Mouse (Mus musculus) regulatory T cell (primary cell): Measurements from ENCODE around the gene Ltbp2.

Experiments
- in situ Hi-C: fragments of 300-600 bp; cut with MboI, MseI; formaldehyde crosslinking; loops from one replicate; pipeline ENCODE4 v1.15.1; 2025; ENCODE audit warnings: high pct_unique_total_duplicates

The Ltbp2 gene

DNA sequence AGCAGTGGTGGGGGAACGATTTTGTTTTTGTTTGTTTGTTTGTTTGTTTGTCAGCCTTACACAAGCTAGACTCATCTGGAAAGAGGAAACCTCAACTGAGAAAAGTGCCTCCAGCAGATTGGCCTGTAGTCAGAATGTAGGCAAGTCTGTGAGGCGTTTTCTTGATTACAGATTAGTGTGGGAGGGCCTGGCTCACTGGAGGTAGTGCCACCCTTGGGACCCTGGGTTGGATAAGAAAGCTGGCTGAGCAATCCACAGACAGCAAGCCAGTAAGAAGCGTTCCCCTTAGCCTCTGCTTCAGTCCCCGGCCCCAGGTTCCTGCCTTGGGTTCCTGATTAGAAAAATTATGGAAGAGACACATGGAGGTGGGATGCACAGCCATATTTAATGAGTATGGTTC lies 36.4 kb downstream of the Ltbp2 start:
- in situ Hi-C loops: no loop called here

- in situ Hi-C loops: no loop called here
These were observed 40.7 kb downstream of the Ltbp2 start for GRCm38 (mm10) chr12:84835626-84836025.

DNA sequence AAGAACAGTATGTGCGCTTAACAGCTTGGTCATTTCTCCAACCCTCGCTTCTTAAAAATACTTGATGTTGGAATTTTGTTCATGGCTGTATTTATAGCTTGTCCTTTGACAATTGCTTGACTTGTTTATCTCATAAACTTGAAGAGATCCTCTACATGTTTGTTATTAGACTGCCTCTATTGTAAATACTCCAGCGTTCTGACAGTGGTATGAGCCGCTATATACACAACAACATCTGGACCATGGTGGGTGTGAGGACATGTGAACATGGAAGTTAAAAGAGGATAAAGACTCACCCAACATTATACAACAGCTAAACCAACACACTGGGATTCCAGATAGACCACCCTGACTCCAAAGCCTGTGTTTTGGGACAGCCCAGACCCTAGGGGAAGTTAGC lies 41.6 kb downstream of the Ltbp2 start:
- in situ Hi-C loops: no loop called here

GRCm38 (mm10) chr12:84831648-84832047 lies 44.7 kb downstream of the Ltbp2 start:
- in situ Hi-C loops: no loop called here

DNA sequence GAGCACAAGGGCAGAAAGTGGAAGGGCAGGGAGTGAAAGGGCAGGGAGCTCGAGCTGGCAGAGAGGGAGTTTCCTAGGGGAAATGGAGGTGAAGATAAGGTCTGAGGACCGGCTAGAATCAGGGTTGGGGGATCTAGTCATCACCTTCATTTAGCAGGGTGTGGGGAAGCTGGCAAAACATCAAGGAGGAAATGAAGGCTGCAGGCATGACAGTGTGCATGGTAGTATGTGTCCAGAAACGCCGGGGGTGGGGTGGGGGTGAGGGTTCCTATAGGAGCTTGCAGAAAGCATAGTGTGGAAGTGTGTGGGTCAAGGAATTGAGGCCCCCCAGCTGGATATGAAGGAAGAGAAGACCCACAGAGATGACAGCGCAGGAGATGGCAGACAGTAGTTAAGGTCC lies 45.2 kb downstream of the Ltbp2 start:
- in situ Hi-C loops: no loop called here

- in situ Hi-C loops: no loop called here
These were observed 45.9 kb downstream of the Ltbp2 start for GRCm38 (mm10) chr12:84830438-84830837.

- in situ Hi-C loops: no loop called here
These were observed 46.4 kb downstream of the Ltbp2 start for GRCm38 (mm10) chr12:84829913-84830312.

GRCm38 (mm10) chr12:84829109-84829724 lies 47.1 kb downstream of the Ltbp2 start:
- in situ Hi-C loops: no loop called here

- in situ Hi-C loops: no loop called here
These were observed 48.9 kb downstream of the Ltbp2 start for GRCm38 (mm10) chr12:84827384-84827933.

- in situ Hi-C loops: no loop called here
These were observed 52.1 kb downstream of the Ltbp2 start for GRCm38 (mm10) chr12:84824203-84824602.

DNA sequence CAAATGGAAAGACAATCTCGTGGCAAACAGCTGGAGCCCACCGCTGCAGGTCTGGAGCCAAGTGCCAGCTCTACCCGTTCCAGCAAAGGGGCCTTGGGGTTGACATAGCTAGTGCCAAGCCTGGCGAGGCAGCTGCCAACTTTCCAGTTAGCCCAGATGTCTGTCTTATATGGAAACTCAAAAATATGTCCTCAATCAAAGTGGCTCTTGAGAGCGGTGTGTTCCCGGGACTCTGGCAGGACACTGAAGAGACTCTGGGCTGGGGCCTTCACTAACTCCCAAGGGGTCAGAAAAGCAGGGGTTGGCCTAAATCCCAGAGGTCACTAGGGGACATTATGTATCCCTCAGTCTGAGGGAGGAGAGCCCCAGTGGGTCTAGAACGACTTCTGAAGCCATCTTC lies 52.7 kb downstream of the Ltbp2 start:
- in situ Hi-C loops: no loop called here

DNA sequence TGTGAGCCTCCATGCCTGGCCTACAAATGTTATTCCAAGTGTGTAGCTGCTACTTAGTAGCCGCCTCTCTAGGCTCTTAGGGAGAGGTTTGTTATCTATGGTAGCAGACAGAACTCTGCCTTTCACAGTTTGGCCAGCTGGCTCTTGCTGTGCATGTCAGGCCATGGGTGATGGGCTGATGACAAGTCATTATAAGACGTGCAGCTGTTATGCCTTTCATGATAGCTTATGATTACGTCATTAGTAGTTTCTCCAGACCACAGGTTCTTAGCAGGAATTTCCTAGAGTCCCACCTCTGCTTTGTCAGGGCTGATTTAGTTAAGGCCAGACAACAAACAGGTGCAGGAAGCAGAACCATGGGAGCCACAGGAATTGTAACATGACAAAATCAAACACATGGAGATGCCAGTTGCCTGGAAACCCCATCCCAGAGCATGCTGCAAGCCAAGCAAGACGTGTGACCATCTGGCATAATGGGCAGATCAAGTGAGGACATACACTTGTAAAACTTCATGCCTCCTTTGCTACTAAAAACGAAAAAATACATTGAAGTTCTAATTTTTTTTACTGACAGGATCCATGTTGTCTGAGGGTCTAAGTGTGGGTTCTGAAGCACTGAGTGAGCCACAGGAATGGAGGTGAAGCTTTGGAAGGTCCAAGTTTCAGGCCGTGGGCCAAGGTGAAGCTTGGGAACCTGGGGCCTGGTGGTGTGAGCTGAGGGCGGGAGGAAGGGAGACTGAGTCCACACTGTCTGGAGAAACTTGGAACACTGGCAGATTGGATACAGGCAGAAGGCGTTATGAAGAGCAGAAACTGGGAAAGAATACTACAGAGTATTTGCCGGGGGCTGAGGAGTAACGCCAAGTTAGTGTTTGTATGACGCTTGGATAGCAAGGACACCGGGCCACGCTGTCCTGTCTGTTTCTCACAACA lies 56.8 kb downstream of the Ltbp2 start:
- in situ Hi-C loops: no loop called here

- in situ Hi-C loops: no loop called here
These were observed 57.8 kb downstream of the Ltbp2 start for GRCm38 (mm10) chr12:84818496-84818895.

GRCm38 (mm10) chr12:84814663-84815325 lies 61.5 kb downstream of the Ltbp2 start:
- in situ Hi-C loops: no loop called here

DNA sequence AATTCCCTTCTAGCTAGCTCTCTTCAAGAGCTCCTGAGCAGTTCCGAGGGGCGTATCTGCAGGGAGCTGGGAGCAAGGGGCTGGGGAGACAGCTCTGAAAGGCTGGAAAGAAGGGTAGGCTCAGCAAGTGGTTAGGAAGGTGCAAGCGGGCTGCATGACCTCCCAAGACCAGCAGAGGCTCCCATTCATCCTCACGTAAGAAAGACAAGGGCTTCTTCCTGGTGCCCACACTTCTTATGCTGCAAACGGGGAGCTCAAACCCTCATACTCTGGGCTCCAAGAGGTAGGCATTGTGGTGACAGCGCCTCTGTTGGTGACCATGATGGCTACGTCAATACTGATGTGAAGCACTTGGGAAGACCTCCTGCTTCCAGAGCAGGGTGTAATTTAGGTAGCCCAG lies 62.6 kb downstream of the Ltbp2 start:
- in situ Hi-C loops: no loop called here

DNA sequence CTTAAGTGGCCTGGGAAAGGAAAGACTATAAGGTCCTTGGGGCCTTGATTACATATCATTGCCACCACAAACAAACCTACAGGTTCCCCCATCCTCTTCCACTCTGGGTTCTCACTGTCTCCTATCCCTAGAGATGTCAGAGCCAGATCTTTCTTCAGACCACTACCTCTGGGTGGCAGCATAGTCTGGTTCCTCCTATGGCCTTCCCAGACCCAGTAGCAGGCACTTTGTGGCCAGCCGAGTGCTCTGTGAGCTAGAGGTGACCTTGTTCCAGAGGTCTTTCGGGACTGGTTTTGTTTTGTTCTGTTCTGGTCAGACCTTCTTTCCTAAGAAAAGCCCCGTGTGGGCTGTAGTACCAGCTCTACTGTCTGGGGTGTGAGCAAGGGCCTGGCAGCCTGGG lies 64.3 kb downstream of the Ltbp2 start:
- in situ Hi-C loops: no loop called here

GRCm38 (mm10) chr12:84811510-84811909 lies 64.8 kb downstream of the Ltbp2 start:
- in situ Hi-C loops: no loop called here

GRCm38 (mm10) chr12:84810810-84811209 lies 65.5 kb downstream of the Ltbp2 start:
- in situ Hi-C loops: no loop called here

DNA sequence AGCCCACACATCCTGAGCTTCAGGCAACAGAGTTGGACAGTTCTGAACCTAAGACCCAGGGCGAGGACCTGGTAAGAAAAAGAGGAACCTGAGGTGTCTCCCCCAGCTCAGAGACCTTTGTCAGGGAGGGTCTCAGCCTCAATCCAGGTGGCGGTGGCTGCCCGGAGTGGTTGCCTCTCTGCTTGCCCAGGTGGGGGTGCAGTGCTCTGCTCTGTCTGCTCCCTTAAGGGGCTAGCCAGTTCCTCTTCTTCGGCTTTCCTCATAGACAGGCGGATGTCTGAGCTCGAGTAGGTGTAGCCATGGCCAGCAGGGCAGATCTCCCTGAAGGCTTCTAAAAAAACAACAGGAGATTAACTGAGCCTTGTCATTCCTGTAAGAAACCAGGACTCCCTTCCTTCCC lies 67.3 kb downstream of the Ltbp2 start:
- in situ Hi-C loops: no loop called here

DNA sequence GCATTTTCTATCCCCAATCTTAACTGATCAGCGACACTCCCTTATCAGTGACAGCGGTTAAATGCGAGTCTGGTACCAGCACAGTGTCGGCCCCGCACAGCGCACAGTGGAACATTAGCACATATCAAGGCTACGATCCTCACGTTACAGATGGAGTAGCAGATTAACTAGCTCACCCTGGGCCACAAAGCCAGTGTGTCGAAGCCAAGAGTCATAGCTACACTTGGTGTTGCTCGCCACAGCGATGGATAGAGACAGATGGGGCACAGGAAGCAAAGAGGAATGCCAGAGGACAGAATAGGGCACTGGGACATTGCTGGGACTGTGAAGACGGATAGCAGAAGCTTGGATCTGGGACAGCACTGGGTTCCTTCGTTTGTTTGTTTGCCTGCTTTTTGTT lies 69.0 kb downstream of the Ltbp2 start:
- in situ Hi-C loops: no loop called here

GRCm38 (mm10) chr12:84806726-84807125 lies 69.6 kb downstream of the Ltbp2 start:
- in situ Hi-C loops: no loop called here

DNA sequence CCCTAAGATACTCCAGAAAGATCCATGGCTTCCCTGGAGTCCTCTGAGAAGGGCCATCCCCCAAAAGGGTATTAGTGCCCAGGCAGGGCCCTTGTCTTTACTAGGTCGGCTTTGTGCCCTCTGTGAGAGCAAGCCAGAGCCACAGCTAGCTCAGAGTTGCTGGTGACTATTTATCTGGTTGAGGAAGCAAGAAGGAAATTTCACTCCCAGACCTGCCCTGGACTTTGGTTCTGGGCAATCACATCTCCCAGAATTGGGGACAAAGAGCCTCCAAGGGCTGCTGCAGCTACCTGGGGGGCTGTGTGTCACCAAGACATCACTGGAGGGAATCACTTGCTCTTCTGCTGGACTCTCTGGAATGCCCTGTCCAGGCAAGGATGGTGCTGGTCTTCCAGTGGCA lies 70.3 kb downstream of the Ltbp2 start:
- in situ Hi-C loops: no loop called here
